Mouse (Mus musculus): ENCODE measurements at regions not wholly inside any gene's neighbourhood (a gene's known extent, or its start where the extent isn't known, plus 50 kb on each side); places are given as distances from the start of the nearest gene placed in this dataset.

GRCm38 (mm10) chr4:95146268-95146667 lies 94.2 kb upstream of the Jun start:
- no peak for TF ChIP-seq NANOG (IDR thresholded peaks at IDR 0.05; ENCODE audit: borderline replicate concordance, low read length)
- no peak for TF ChIP-seq CTCF (conservative IDR thresholded peaks at IDR 0.05; ENCODE audit: low read length)
- TF ChIP-seq POU5F1 (IDR thresholded peaks at IDR 0.05; ENCODE audit: borderline replicate concordance, low read length) = no peak
- Histone ChIP-seq H3K36me3 (ENCODE audit: insufficient read depth, low read length) (no peaks in the 10 kb centered on the region), H3K27me3 (ENCODE audit: insufficient read depth, low read length) (no peaks in the 10 kb centered on the region), H3K4me3 (replicated peaks; ENCODE audit: low read length) (no peak overlapping the region), H3K4me1 (replicated peaks; ENCODE audit: low read depth, low read length) (no peaks in the 10 kb centered on the region), H3K9me3 (ENCODE audit: low read length) (no peaks in the 10 kb centered on the region)

GRCm38 (mm10) chr4:95148665-95149064 lies 96.6 kb upstream of the Jun start:
- no peaks in the 10 kb centered on the region for H3K9me3 ChIP-seq (ENCODE audit: low read length)
- TF ChIP-seq POU5F1 (IDR thresholded peaks at IDR 0.05; ENCODE audit: borderline replicate concordance, low read length) = no peak
- no peak for TF ChIP-seq CTCF (conservative IDR thresholded peaks at IDR 0.05; ENCODE audit: low read length)
- no peak for TF ChIP-seq NANOG (IDR thresholded peaks at IDR 0.05; ENCODE audit: borderline replicate concordance, low read length)
- peaks cover 4% of the 10 kb centered on the region for H3K4me1 ChIP-seq (replicated peaks; ENCODE audit: low read depth, low read length)
- no peak overlapping the region for H3K4me3 ChIP-seq (replicated peaks; ENCODE audit: low read length)
- H3K27me3 ChIP-seq (ENCODE audit: insufficient read depth, low read length) = no peaks in the 10 kb centered on the region
- H3K36me3 ChIP-seq (ENCODE audit: insufficient read depth, low read length) = no peaks in the 10 kb centered on the region

- H3K36me3 ChIP-seq (ENCODE audit: insufficient read depth, low read length) = no peaks in the 10 kb centered on the region
- H3K27me3 ChIP-seq (ENCODE audit: insufficient read depth, low read length) = no peaks in the 10 kb centered on the region
- H3K9me3 ChIP-seq (ENCODE audit: low read length) = no peaks in the 10 kb centered on the region
- H3K4me3 ChIP-seq (replicated peaks; ENCODE audit: low read length) = no peak overlapping the region
- H3K4me1 ChIP-seq (replicated peaks; ENCODE audit: low read depth, low read length) = peaks cover 15% of the 10 kb centered on the region
- TF ChIP-seq CTCF (conservative IDR thresholded peaks at IDR 0.05; ENCODE audit: low read length) = no peak
- no peak for TF ChIP-seq POU5F1 (IDR thresholded peaks at IDR 0.05; ENCODE audit: borderline replicate concordance, low read length)
- TF ChIP-seq NANOG (IDR thresholded peaks at IDR 0.05; ENCODE audit: borderline replicate concordance, low read length) = no peak
Observed at GRCm38 (mm10) chr4:95151678-95152077, 99.7 kb upstream of the Jun start.

- Histone ChIP-seq H3K36me3 (ENCODE audit: insufficient read depth, low read length) (no peaks in the 10 kb centered on the region), H3K4me1 (replicated peaks; ENCODE audit: low read depth, low read length) (peaks cover 19% of the 10 kb centered on the region)
- TF ChIP-seq CTCF (conservative IDR thresholded peaks at IDR 0.05; ENCODE audit: low read length) (no peak), NANOG (IDR thresholded peaks at IDR 0.05; ENCODE audit: borderline replicate concordance, low read length) (no peak), POU5F1 (IDR thresholded peaks at IDR 0.05; ENCODE audit: borderline replicate concordance, low read length) (no peak)
Observed at GRCm38 (mm10) chr4:95152431-95153115, 100.6 kb upstream of the Jun start.

GRCm38 (mm10) chr4:95153737-95154287 lies 101.8 kb upstream of the Jun start:
- Histone ChIP-seq H3K9me3 (ENCODE audit: low read length) (no peaks in the 10 kb centered on the region), H3K36me3 (ENCODE audit: insufficient read depth, low read length) (no peaks in the 10 kb centered on the region), H3K4me3 (replicated peaks; ENCODE audit: low read length) (peak overlapping the region; percentile 26; the same call in 1 of the 2 replicates), H3K27me3 (ENCODE audit: insufficient read depth, low read length) (no peaks in the 10 kb centered on the region), H3K4me1 (replicated peaks; ENCODE audit: low read depth, low read length) (peaks cover 19% of the 10 kb centered on the region)
- TF ChIP-seq POU5F1 (IDR thresholded peaks at IDR 0.05; ENCODE audit: borderline replicate concordance, low read length) (no peak), CTCF (conservative IDR thresholded peaks at IDR 0.05; ENCODE audit: low read length) (no peak)

More at GRCm38 (mm10) chr4:95152431-95153115, 100.6 kb upstream of the Jun start:
- H3K27me3 ChIP-seq (ENCODE audit: insufficient read depth, low read length) = no peaks in the 10 kb centered on the region
- H3K9me3 ChIP-seq (ENCODE audit: low read length) = no peaks in the 10 kb centered on the region
- no peak overlapping the region for H3K4me3 ChIP-seq (replicated peaks; ENCODE audit: low read length)

- peaks cover 19% of the 10 kb centered on the region for H3K4me1 ChIP-seq (replicated peaks; ENCODE audit: low read depth, low read length)
- 0 out of 2 replicates have a peak overlapping the region, but pooled peaks have one; percentile 26 for H3K4me3 ChIP-seq (replicated peaks; ENCODE audit: low read length)
- no peaks in the 10 kb centered on the region for H3K9me3 ChIP-seq (ENCODE audit: low read length)
- no peaks in the 10 kb centered on the region for H3K27me3 ChIP-seq (ENCODE audit: insufficient read depth, low read length)
- no peaks in the 10 kb centered on the region for H3K36me3 ChIP-seq (ENCODE audit: insufficient read depth, low read length)
- no peak for TF ChIP-seq CTCF (conservative IDR thresholded peaks at IDR 0.05; ENCODE audit: low read length)
- TF ChIP-seq POU5F1 (IDR thresholded peaks at IDR 0.05; ENCODE audit: borderline replicate concordance, low read length) = no peak
- TF ChIP-seq NANOG (IDR thresholded peaks at IDR 0.05; ENCODE audit: borderline replicate concordance, low read length) = no peak
Observed at GRCm38 (mm10) chr4:95154377-95154776, 102.4 kb upstream of the Jun start.

- Histone ChIP-seq H3K36me3 (ENCODE audit: insufficient read depth, low read length) (no peaks in the 10 kb centered on the region), H3K27me3 (ENCODE audit: insufficient read depth, low read length) (peaks cover 6% of the 10 kb centered on the region), H3K9me3 (ENCODE audit: low read length) (no peaks in the 10 kb centered on the region), H3K4me3 (replicated peaks; ENCODE audit: low read length) (no peak overlapping the region), H3K4me1 (replicated peaks; ENCODE audit: low read depth, low read length) (peaks cover 19% of the 10 kb centered on the region)
- TF ChIP-seq POU5F1 (IDR thresholded peaks at IDR 0.05; ENCODE audit: borderline replicate concordance, low read length) = no peak
- no peak for TF ChIP-seq CTCF (conservative IDR thresholded peaks at IDR 0.05; ENCODE audit: low read length)
- no peak for TF ChIP-seq NANOG (IDR thresholded peaks at IDR 0.05; ENCODE audit: borderline replicate concordance, low read length)
Observed at GRCm38 (mm10) chr4:95155178-95155577, 103.2 kb upstream of the Jun start.

GRCm38 (mm10) chr4:95155796-95156195 lies 103.8 kb upstream of the Jun start:
- Histone ChIP-seq H3K9me3 (ENCODE audit: low read length) (no peaks in the 10 kb centered on the region), H3K27me3 (ENCODE audit: insufficient read depth, low read length) (peaks cover 6% of the 10 kb centered on the region), H3K36me3 (ENCODE audit: insufficient read depth, low read length) (no peaks in the 10 kb centered on the region), H3K4me1 (replicated peaks; ENCODE audit: low read depth, low read length) (peaks cover 24% of the 10 kb centered on the region), H3K4me3 (replicated peaks; ENCODE audit: low read length) (no peak overlapping the region)
- TF ChIP-seq CTCF (conservative IDR thresholded peaks at IDR 0.05; ENCODE audit: low read length) = no peak
- no peak for TF ChIP-seq NANOG (IDR thresholded peaks at IDR 0.05; ENCODE audit: borderline replicate concordance, low read length)
- no peak for TF ChIP-seq POU5F1 (IDR thresholded peaks at IDR 0.05; ENCODE audit: borderline replicate concordance, low read length)

All from E14TG2a.4 (cell line).